Mouse (Mus musculus) heart, postnatal 10 days (tissue): ENCODE measurements at regions not wholly inside any gene's neighbourhood (a gene's known extent, or its start where the extent isn't known, plus 50 kb on each side); places are given as distances from the start of the nearest gene placed in this dataset.

Source experiments
- DNase-seq, 2 experiments: peaks; one replicate each; pipeline ENCODE4 v3.0.0; 2021
- intact Hi-C: fragments of 180-260 bp; cut with DNase I; formaldehyde crosslinking; loops from one replicate; pipeline ENCODE4 v1.15.1; 2025

DNA sequence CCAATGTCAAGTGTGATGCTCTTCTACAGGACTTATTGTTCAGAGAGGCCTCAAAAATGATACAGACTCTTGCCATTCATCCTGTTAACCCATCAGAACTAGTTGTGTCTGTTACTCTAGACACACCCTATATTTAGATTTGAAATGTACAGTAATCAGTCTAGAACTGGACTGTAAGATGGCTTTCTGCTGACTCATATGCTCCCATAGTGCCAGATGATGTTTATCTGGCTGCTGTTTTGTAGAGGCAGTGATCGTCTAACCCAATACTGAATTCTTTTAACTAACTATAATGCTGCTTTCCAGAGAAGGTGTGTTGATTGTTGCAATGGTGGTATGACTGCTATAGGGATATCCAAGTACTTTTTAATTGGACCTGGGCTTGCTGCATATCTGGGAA lies 185.9 kb upstream of the Npsr1 start:
- intact Hi-C loops: no loop called here
- DNase-seq: no peak

DNA sequence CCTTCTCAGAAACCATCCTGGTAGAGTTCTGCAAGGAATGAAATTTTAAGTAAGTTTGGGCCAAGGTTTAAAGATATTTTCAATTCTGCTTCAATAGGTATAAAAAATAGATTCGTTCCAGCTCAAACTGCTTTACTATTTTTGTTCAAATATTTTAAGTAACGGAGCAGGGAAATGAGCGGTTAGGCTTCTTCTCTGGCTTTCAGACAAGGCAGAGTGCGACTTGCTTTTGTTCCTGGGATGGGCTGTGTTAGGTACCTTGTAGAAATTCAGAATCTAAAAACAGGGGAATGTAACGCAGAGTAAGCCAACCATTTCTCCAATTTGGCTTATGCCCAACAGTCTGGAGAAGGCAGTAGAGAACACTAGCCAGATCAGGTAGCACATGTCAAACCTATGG lies 180.5 kb upstream of the Npsr1 start:
- no peak for DNase-seq
- intact Hi-C loops: no loop called here

GRCm38 (mm10) chr9:23919191-23919904 lies 178.4 kb upstream of the Npsr1 start:
- intact Hi-C loops: no loop called here

GRCm38 (mm10) chr9:23932185-23932584 lies 165.6 kb upstream of the Npsr1 start:
- DNase-seq: no peak
- intact Hi-C loops: no loop called here

More at GRCm38 (mm10) chr9:23919191-23919904, 178.4 kb upstream of the Npsr1 start:
- no peak for DNase-seq

DNA sequence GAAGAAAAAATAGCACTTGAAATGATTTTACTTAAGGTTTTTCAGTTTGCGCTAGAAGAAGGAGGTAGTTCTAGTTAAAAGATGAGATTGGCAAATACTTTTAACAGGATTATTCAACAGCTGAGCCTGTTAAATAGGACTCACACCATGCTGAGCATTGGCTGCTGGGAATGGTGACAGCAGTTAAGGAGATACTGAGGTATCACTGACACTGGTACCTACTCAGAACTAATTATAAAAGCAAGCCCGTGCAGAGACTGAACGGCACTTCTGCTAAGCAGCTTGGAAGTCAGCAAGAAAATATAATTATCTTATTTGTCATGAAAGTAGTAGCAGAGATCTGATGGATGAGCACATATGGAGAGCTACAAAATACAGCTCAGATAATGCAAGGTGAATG lies 163.5 kb upstream of the Npsr1 start:
- DNase-seq: no peak
- intact Hi-C loops: no loop called here

DNA sequence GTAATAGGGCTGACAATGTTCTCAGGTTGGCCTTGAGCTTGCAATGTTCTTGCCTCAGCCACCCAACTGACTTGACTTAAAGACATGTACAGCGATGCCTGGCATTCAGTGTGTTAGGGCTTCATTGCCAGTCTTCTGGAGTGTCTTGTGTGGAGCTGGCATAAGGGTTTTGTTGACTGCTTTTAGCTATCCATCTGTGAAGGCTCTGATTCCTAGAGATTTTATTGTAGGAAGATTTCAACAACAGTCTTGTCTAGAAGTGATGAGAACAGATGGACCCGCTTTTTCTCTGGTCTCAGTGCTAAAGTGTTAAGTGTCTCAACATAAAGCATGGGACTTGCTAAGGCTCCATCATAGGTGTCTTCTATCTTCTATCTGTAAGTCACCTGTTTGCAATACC lies 145.3 kb upstream of the Npsr1 start:
- intact Hi-C loops: no loop called here
- DNase-seq: no peak

GRCm38 (mm10) chr9:23956593-23956992 lies 141.2 kb upstream of the Npsr1 start:
- DNase-seq: peak in 1 of 2 experiments; percentile 4
- intact Hi-C loops: no loop called here

- intact Hi-C loops: no loop called here
- no peak for DNase-seq
These were observed 128.1 kb upstream of the Npsr1 start for GRCm38 (mm10) chr9:23969736-23970135.

DNA sequence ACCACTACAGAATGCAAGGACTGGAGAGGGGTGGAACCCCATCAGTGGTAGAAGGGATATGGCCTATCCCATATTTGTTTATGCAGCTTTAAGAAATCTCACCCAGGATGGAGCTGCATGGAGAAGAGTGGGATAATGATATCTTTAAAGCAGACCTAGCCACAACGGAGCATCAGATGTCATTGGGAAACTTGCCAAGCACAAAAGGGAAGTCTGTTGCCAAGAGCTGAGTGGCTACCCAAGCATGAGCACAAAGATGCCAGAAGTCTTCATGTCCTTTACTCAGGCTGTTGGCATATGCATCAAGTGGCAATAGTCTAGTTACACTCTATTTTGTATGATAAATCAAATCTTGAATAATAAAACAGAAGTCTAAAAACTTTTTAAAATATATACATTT lies 124.6 kb upstream of the Npsr1 start:
- intact Hi-C loops: no loop called here

DNA sequence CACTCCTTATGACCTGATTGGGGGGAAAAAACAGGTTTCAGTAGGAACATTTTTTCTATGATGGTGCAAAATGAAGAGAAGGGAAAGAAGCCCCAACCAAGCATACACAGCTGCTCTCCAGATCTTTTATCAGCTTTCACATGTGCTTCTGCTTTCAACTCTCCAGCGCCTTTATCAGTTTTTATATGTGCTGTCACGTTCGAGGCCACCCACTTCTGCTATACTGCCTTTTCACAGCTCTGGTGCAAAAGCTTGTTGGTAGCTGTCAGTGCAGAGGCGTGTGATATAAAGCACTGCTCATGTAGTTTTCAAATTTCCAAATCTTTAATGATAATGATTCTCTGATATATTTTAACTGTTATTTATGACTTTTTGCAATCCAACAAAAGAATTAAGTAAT lies 120.2 kb upstream of the Npsr1 start:
- no peak for DNase-seq
- intact Hi-C loops: no loop called here

More for the DNA sequence above, 124.6 kb upstream of the Npsr1 start:
- DNase-seq: no peak

DNA sequence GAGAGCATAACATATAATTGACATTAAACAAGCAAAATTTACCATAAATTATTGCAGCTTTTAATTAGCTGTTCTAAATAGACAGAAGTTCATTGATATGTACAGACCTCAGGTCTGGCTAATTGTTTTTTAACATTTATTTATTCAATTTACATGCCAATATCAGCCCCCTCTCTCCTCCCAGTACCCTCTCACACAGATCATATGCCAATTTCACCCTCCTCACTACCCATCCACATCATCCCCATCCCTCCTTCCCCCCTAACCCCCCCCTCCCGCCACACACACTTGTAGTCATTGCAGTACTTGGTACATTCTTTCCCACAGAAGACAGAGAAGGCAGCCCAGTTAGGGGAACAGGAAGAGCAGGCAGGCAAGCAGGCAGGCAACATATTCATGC lies 91.4 kb upstream of the Npsr1 start:
- DNase-seq: no peak
- intact Hi-C loops: no loop called here

GRCm38 (mm10) chr9:24038274-24038673 lies 59.5 kb upstream of the Npsr1 start:
- DNase-seq: no peak
- intact Hi-C loops: no loop called here
